Comparison of ENCODE assay signal across 8 mouse cellular contexts in genomic region chrX:69361055-69361558, GRCm38 (mm10). TPM values are rescaled to one million over a fixed set of nuclear protein-coding genes. Genes with fewer than 3 reads are reported as not detected.
DNase-seq lines count a peak whose midpoint lies in the region; ATAC-seq and TF ChIP-seq lines count a peak whose summit lies in the region.

No protein-coding gene starts in this region.

- H3K27me3 ChIP-seq in heart, embryonic 11.5 days (ENCODE audit: control insufficient read depth, insufficient read depth, low read length): peaks cover 13% of the 10 kb centered on the region; the same call in 1 of the 2 replicates
- H3K27me3 ChIP-seq in forebrain, embryonic 16.5 days (replicated peaks; ENCODE audit: control insufficient read depth, insufficient read depth, low read length): no peaks in the 10 kb centered on the region
- peaks cover 20% of the 10 kb centered on the region for H3K27me3 ChIP-seq in liver, embryonic 14.5 days (ENCODE audit: control insufficient read depth, insufficient read depth, low read length)

- WGBS in heart, embryonic 11.5 days (ENCODE audit: insufficient replicate concordance): 10% methylated on average over 10 of the region's 10 CpGs
- WGBS in forebrain, embryonic 16.5 days: 22% methylated on average over 10 of the region's 10 CpGs
- 17% methylated on average over 10 of the region's 10 CpGs for WGBS in liver, embryonic 14.5 days (ENCODE audit: insufficient replicate concordance)

- peak overlapping the region; percentile 60 for H3K4me3 ChIP-seq in heart, embryonic 11.5 days (ENCODE audit: low read depth, low read length)
- peak overlapping the region; percentile 54 to 70; a peak in 3 of 4 replicates for H3K4me3 ChIP-seq in ES-E14 (ENCODE audit: insufficient read depth in 1 of 2, low read depth in 1 of 2, low read length in 2 of 2, poor library complexity in 1 of 2, severe bottlenecking in 1 of 2)
- peak overlapping the region; percentile 64 for H3K4me3 ChIP-seq in forebrain, embryonic 16.5 days (replicated peaks; ENCODE audit: low read length)
- H3K4me3 ChIP-seq in liver, embryonic 14.5 days (ENCODE audit: insufficient read depth in 1 of 2, low read depth in 2 of 2, low read length in 2 of 2): peak overlapping the region; percentile 39 to 46; a peak in 3 of 4 replicates

- peak overlapping the region; percentile 64 for H3K4me2 ChIP-seq in heart, embryonic 11.5 days
- H3K4me2 ChIP-seq in forebrain, embryonic 16.5 days (ENCODE audit: low read length): peak overlapping the region; percentile 53
- peak overlapping the region; percentile 36 for H3K4me2 ChIP-seq in liver, embryonic 14.5 days (ENCODE audit: low read depth)

- TF ChIP-seq CTCF in liver, embryonic 14.5 days (IDR thresholded peaks at IDR 0.05; ENCODE audit: low read depth): no peak

- no peaks in the 10 kb centered on the region for H3K4me1 ChIP-seq in heart, embryonic 11.5 days (ENCODE audit: control insufficient read depth, insufficient read depth, low read length)
- H3K4me1 ChIP-seq in ES-E14 (ENCODE audit: control insufficient read depth in 2 of 2, insufficient read depth in 2 of 2, low read length in 2 of 2, poor library complexity in 1 of 2): no peaks in the 10 kb centered on the region
- H3K4me1 ChIP-seq in forebrain, embryonic 16.5 days (replicated peaks; ENCODE audit: control insufficient read depth, insufficient read depth, low read length): peaks cover 3% of the 10 kb centered on the region
- no peaks in the 10 kb centered on the region for H3K4me1 ChIP-seq in liver, embryonic 14.5 days (replicated peaks; ENCODE audit: control insufficient read depth in 2 of 2, insufficient read depth in 2 of 2, low read length in 1 of 2)

- DNase-seq in heart, adult 9 months (ENCODE audit: low spot score in 2 of 2): no peak
- DNase-seq in ES-E14 (ENCODE audit: low read depth, low spot score): no peak
- DNase-seq in liver, embryonic 14.5 days (ENCODE audit: low read depth in 3 of 3, low spot score in 3 of 3): no peak
- no peak for DNase-seq in layer of hippocampus, postnatal 14 days (ENCODE audit: low spot score in 2 of 2)
- no peak for DNase-seq in thymus, postnatal 0 days (ENCODE audit: low spot score)
- no peak for DNase-seq in adrenal gland, adult 18-20 months (ENCODE audit: low spot score in 2 of 2)

- no peak for ATAC-seq in heart, embryonic 11.5 days (replicated peaks; ENCODE audit: insufficient number of reproducible peaks, low FRiP score, low TSS enrichment)
- ATAC-seq in forebrain, embryonic 16.5 days: no peak
- ATAC-seq in liver, embryonic 14.5 days (ENCODE audit: insufficient read depth): no peak

- no peak for TF ChIP-seq EP300 in liver, embryonic 14.5 days (IDR thresholded peaks at IDR 0.05; ENCODE audit: low read depth)

- H3K9me3 ChIP-seq in heart, embryonic 11.5 days (replicated peaks; ENCODE audit: control insufficient read depth, low read length): no peaks in the 10 kb centered on the region
- H3K9me3 ChIP-seq in ES-E14 (ENCODE audit: control insufficient read depth, insufficient read depth, low read depth, low read length): no peaks in the 10 kb centered on the region
- H3K9me3 ChIP-seq in forebrain, embryonic 16.5 days (ENCODE audit: control insufficient read depth, low read length): no peaks in the 10 kb centered on the region
- H3K9me3 ChIP-seq in liver, embryonic 14.5 days (ENCODE audit: control insufficient read depth, low read length): no peaks in the 10 kb centered on the region

- in situ Hi-C loops in ES-E14 (cut with MboI; ENCODE audit: low sequenced_read_pairs in 2 of 2, unreplicated experiment in 2 of 2): no loop called here

- peak overlapping the region; percentile 74 for H3K9ac ChIP-seq in heart, embryonic 11.5 days (ENCODE audit: low read depth, low read length)
- H3K9ac ChIP-seq in ES-E14 (ENCODE audit: insufficient read depth, low read depth, low read length, poor library complexity, severe bottlenecking): no peak overlapping the region
- peak overlapping the region; percentile 79 for H3K9ac ChIP-seq in forebrain, embryonic 16.5 days (replicated peaks; ENCODE audit: low read depth, low read length)
- H3K9ac ChIP-seq in liver, embryonic 14.5 days (replicated peaks): no peak overlapping the region

- no peaks in the 10 kb centered on the region for H3K36me3 ChIP-seq in heart, embryonic 11.5 days (ENCODE audit: control insufficient read depth, insufficient read depth, low read length)
- H3K36me3 ChIP-seq in ES-E14 (ENCODE audit: control insufficient read depth, insufficient read depth, low read length, poor library complexity, severe bottlenecking): no peaks in the 10 kb centered on the region
- H3K36me3 ChIP-seq in forebrain, embryonic 16.5 days (ENCODE audit: control insufficient read depth, insufficient read depth): no peaks in the 10 kb centered on the region
- H3K36me3 ChIP-seq in liver, embryonic 14.5 days (replicated peaks; ENCODE audit: control insufficient read depth, insufficient read depth, low read depth): no peaks in the 10 kb centered on the region

- no peak overlapping the region for H3K27ac ChIP-seq in heart, embryonic 11.5 days (ENCODE audit: low read depth, low read length)
- H3K27ac ChIP-seq in ES-E14 (ENCODE audit: insufficient read depth, low read depth, low read length, poor library complexity, severe bottlenecking): no peak overlapping the region
- no peak overlapping the region for H3K27ac ChIP-seq in forebrain, embryonic 16.5 days (ENCODE audit: low read length)
- H3K27ac ChIP-seq in liver, embryonic 14.5 days: no peak overlapping the region

TF ChIP-seq in ES-E14, 5 proteins besides CTCF, POLR2A, EP300 and RAD21:
- no peak for TF ChIP-seq MAFK (IDR thresholded peaks at IDR 0.05; ENCODE audit: insufficient read depth, low read depth, low read length)
- TF ChIP-seq CHD2 (IDR thresholded peaks at IDR 0.05; ENCODE audit: low read depth, low read length): no peak
- no peak for TF ChIP-seq ZC3H11A (IDR thresholded peaks at IDR 0.05; ENCODE audit: borderline replicate concordance, low read depth, low read length)
- TF ChIP-seq ZNF384 (IDR thresholded peaks at IDR 0.05; ENCODE audit: low read depth, low read length): no peak
- TF ChIP-seq HCFC1 (IDR thresholded peaks at IDR 0.05; ENCODE audit: borderline replicate concordance, insufficient read depth, low read length): no peak

RNA-seq across cellular contexts. Expression of gene Aff2, which starts 1.0 kb away (rescaled TPM):
- polyA plus RNA-seq in heart, embryonic 11.5 days (2014; fragmentation: Nextera tagmentation; extraction: Ambion mirVana): 7.9 and 8.9 TPM in 2 replicates
- total RNA-seq in ES-E14 (2012; rRNA removed): 0.21 and 0.71 TPM in 2 replicates
- polyA plus RNA-seq in forebrain, embryonic 16.5 days (2015; fragmentation: Nextera tagmentation; extraction: Ambion mirVana): 15.1 and 15.4 TPM in 2 replicates
- polyA plus RNA-seq in liver, embryonic 14.5 days (2012; rRNA removed): 0.10 and 0.11 TPM in 2 replicates
- polyA plus RNA-seq in liver, embryonic 14.5 days (2014; fragmentation: Nextera tagmentation; extraction: Ambion mirVana): 0.10 and 0.35 TPM in 2 replicates
- 10 to 100 TPM; 18.0 to 22.9 TPM for total RNA-seq in layer of hippocampus, postnatal 14 days (2021)
- polyA plus RNA-seq in thymus, postnatal 0 days (2015; fragmentation: Nextera tagmentation; extraction: Ambion mirVana): 0.06 TPM in 1 of 2 replicates, not detected in the other
- 1 to 10 TPM; 1.6 to 3.1 TPM for total RNA-seq in adrenal gland, adult 18-20 months (2021)

Comparison
In these comparisons a context has a peak if more than half of its experiments do, and no peak if none do; other contexts are left out.
1. H3K9ac ChIP-seq: peak in heart, embryonic 11.5 days (single experiment) and forebrain, embryonic 16.5 days (single experiment); none in ES-E14 (single experiment) and liver, embryonic 14.5 days (single experiment).
2. Peak in every context shown above with its lines, with median percentiles within 50 percentile points of each other: H3K4me2 ChIP-seq and H3K4me3 ChIP-seq.